Mouse (Mus musculus) midbrain, embryonic 15.5 days (tissue): ENCODE measurements around the gene Atg4b. TPM values are rescaled to one million over a fixed set of nuclear protein-coding genes. Genes with fewer than 3 reads are reported as not detected.
"Not testable (repeated sequence)": the region's sequence is repeated elsewhere in the genome, so short reads cannot be mapped to it uniquely, and the experiment has no call there.

Experiments used
- ATAC-seq: fragments of 200-750 bp; cut with Nextera tagmentation; replicated peaks from 2 replicates; pipeline ENCODE4 v1.8.0; 2017; ENCODE audit warnings: moderate TSS enrichment
- H3K27ac ChIP-seq: fragments of 300-500 bp; sonication (generic); 2 replicates; pipeline ENCODE4 v1.5.1; 2015; ENCODE audit warnings: mild to moderate bottlenecking, inconsistent platforms
- H3K27me3 ChIP-seq: fragments of 300-500 bp; sonication (generic); replicated peaks from 2 replicates; pipeline ENCODE4 v1.6.1; 2015; ENCODE audit warnings: inconsistent platforms
- H3K36me3 ChIP-seq: fragments of 300-500 bp; sonication (generic); replicated peaks from 2 replicates; pipeline ENCODE4 v1.6.1; 2015; ENCODE audit warnings: inconsistent platforms
- H3K4me1 ChIP-seq: fragments of 300-500 bp; sonication (generic); 2 replicates; pipeline ENCODE4 v1.6.1; 2015; ENCODE audit warnings: inconsistent platforms
- H3K4me2 ChIP-seq: fragments of 300-500 bp; sonication (generic); 2 replicates; pipeline ENCODE4 v1.6.1; 2015; ENCODE audit warnings: inconsistent platforms, mild to moderate bottlenecking, moderate library complexity
- H3K4me3 ChIP-seq: fragments of 300-500 bp; sonication (generic); 2 replicates; pipeline ENCODE4 v1.5.1; 2015; ENCODE audit warnings: mild to moderate bottlenecking, inconsistent platforms
- H3K9ac ChIP-seq: fragments of 300-500 bp; sonication (generic); 2 replicates; pipeline ENCODE4 v1.6.1; 2015; ENCODE audit warnings: mild to moderate bottlenecking, inconsistent platforms
- H3K9me3 ChIP-seq: fragments of 300-500 bp; sonication (generic); 2 replicates; pipeline ENCODE4 v1.6.1; 2016; ENCODE audit warnings: inconsistent platforms
- WGBS: fragments of 180-500 bp; shearing (Covaris S2); methylation state at CpG from one replicate; pipeline ENCODE4 v1.1.7; 2015; ENCODE audit warnings: mixed read lengths; 5-methylcytosine and 5-hydroxymethylcytosine counted together
- polyA plus RNA-seq: library from polyadenylated mRNA; unstranded; fragments of >200 nt; fragmentation: Nextera tagmentation; extraction: Ambion mirVana; gene quantifications from 2 replicates; pipeline ENCODE4 v1.2.1, GENCODE M21; 2015

Atg4b gene
- polyA plus RNA-seq, 1 experiment from 2014 or later = 108 TPM

DNA sequence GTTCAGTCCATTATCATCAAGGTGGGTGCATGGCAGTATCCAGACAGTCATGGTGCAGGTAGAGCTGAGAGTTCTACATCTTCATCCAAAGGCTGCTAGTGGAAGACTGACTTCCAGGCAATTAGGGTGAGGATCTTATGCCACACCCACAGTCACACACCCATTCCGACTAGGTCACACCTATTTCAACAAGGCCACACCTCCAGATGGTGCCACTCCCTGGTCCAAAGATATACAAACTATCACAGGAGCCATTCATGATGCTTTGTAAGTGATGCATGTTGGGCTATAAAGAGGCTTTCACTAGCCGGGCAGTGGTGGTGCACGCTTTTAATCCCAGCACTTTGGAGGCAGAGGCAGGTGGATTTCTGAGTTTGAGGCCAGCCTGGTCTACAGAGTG is 12.2 kb downstream of the Atg4b start:
- H3K4me2 ChIP-seq, H3K9ac ChIP-seq, H3K4me3 ChIP-seq, ATAC-seq, H3K36me3 ChIP-seq, H3K4me1 ChIP-seq, H3K27me3 ChIP-seq, H3K9me3 ChIP-seq, H3K27ac ChIP-seq: not testable (repeated sequence)
- WGBS = 91% methylated on average over 3 of the region's 3 CpGs

DNA sequence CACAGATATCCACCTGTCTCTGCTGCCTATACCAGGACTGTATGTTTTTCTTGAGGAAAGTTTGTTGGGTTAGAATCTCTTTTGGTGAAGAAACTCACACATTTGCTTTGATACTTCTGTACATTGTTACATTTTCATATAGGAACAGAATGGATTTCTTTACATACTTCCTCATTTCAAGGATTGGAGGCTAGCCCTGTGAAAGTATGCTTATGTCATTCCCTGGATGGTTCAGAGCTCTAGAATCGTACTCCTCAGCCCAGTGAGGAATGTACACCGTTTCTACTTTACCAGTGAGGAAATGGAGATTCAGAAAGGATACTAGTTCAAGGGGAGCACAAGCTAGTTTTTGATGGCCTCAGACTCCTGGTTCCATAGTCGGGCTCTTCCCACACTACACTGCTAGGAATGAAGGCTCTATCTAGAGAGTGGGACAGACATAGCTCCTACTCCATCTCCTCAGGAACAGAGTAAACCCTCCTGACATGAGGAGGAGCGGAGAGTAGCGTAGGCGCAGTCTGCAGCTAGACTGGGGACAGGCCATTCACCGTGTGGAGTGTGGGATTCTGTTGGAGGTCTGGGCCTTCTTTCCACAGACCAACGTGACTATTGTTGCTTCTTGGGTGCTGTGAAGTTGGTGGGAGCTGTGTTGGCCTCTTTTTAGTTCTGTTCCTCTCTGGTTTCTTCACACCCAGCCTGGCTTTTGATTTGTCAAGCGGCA is 13.7 kb downstream of the Atg4b start:
- H3K9ac ChIP-seq = no peak overlapping the region
- no peak overlapping the region for H3K27ac ChIP-seq
- H3K27me3 ChIP-seq = no peaks in the 10 kb centered on the region
- H3K9me3 ChIP-seq = no peaks in the 10 kb centered on the region
- H3K4me2 ChIP-seq = no peak overlapping the region
- H3K4me1 ChIP-seq = no peaks in the 10 kb centered on the region
- ATAC-seq = no peak
- no peaks in the 10 kb centered on the region for H3K36me3 ChIP-seq
- 96% methylated on average over 9 of the region's 9 CpGs for WGBS
- H3K4me3 ChIP-seq = no peak overlapping the region

DNA sequence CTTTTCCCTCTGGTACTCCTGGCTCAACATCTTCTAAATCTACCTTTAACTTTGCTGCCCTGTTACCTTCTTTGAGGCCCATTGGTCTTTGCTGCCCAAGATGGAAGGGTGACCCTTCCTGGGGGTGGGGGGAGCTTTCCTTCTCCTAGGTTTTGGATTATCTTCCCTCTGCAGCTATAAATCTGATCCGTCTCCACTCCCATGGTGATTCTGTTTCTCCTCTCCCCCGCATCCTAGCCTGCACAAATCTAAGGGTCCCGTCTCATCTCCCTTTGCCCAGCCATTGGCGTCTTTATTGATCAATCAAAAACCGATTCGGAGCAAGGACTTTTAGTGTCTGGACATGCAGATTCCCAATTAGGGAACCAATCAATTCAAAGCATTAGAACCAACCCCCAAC is 16.3 kb downstream of the Atg4b start:
- Histone ChIP-seq H3K9ac (no peak overlapping the region), H3K36me3 (no peaks in the 10 kb centered on the region), H3K4me1 (no peaks in the 10 kb centered on the region), H3K27ac (no peak overlapping the region), H3K27me3 (no peaks in the 10 kb centered on the region), H3K4me3 (no peak overlapping the region), H3K4me2 (no peak overlapping the region), H3K9me3 (no peaks in the 10 kb centered on the region)
- no peak for ATAC-seq
- WGBS = 96% methylated on average over 6 of the region's 6 CpGs

DNA sequence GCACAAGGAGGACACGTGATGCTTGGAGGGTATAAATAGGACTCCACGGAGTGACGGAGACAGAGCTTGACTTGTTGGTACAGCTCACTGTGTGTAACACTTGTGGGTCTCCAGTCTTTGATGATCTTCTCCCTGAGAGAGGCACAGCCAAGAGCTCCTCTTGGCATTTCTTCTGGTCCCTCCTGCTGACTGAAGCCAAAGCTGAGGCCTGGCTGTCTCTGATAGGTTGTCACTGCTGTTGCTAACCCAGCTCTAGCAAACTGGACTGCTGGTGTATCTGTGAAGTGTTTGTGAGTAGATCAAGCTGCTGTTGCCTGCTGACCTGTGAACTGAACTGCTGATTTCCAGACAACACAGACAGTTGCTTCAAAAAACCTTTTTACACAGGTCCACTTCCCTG is 18.6 kb downstream of the Atg4b start:
- no peak overlapping the region for H3K27ac ChIP-seq
- H3K36me3 ChIP-seq = peaks cover 12% of the 10 kb centered on the region; the same call in 1 of the 2 replicates
- WGBS = 98% methylated on average over 3 of the region's 3 CpGs
- H3K9me3 ChIP-seq = no peaks in the 10 kb centered on the region
- no peak overlapping the region for H3K4me2 ChIP-seq
- H3K27me3 ChIP-seq = no peaks in the 10 kb centered on the region
- ATAC-seq = no peak
- H3K4me1 ChIP-seq = no peaks in the 10 kb centered on the region
- no peak overlapping the region for H3K4me3 ChIP-seq
- H3K9ac ChIP-seq = no peak overlapping the region

DNA sequence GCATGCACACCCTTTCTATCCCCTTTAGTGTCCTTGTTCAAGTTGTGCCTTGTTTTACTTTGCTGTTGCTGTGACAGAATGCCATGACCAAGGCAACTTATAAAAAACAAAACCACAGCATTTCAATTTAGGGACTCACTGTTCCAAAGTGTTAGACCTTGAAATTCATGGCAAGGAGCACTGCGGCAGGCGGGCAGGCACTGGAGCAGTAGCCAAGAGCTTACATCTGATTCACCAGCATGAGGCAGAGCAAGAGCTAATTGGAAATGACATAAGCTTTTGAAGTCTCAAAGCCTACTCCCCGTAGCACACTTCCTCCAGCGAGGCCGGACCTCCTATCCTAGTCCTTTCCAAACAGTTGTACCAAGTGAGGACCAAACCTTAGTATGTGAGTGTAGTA is 25.4 kb downstream of the Atg4b start:
- Histone ChIP-seq H3K9ac (no peak overlapping the region), H3K4me3 (no peak overlapping the region), H3K4me2 (no peak overlapping the region), H3K27me3 (no peaks in the 10 kb centered on the region), H3K4me1 (no peaks in the 10 kb centered on the region), H3K36me3 (peaks cover 60% of the 10 kb centered on the region), H3K9me3 (no peaks in the 10 kb centered on the region), H3K27ac (no peak overlapping the region)
- no peak for ATAC-seq
- WGBS = 79% methylated on average over 5 of the region's 5 CpGs

DNA sequence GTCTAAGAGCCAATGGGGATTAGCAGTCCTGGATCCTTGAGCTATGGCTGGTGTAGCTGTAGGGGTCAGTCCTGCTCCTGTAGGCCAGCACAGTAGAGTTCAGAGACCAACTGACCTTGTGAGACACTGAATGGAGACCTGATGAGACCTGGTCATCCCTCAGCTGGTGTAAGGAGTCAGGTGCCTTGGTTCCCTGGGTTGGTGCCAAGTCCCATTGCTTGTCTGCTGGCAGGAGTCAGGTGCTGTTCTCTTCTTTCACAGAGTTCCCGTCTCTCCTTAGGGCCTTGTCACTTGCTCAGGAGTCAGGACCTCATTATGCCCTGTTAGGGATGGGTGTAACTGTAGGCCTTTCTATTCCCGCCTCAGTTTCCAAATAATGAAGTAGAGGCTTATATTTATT is 35.6 kb downstream of the Atg4b start:
- H3K4me2 ChIP-seq = no peak overlapping the region
- no peaks in the 10 kb centered on the region for H3K4me1 ChIP-seq
- peaks cover 81% of the 10 kb centered on the region for H3K36me3 ChIP-seq
- no peak overlapping the region for H3K27ac ChIP-seq
- no peak overlapping the region for H3K4me3 ChIP-seq
- no peaks in the 10 kb centered on the region for H3K9me3 ChIP-seq
- ATAC-seq = no peak
- H3K27me3 ChIP-seq = no peaks in the 10 kb centered on the region
- 95% methylated on average over 2 of the region's 2 CpGs for WGBS
- H3K9ac ChIP-seq = no peak overlapping the region

DNA sequence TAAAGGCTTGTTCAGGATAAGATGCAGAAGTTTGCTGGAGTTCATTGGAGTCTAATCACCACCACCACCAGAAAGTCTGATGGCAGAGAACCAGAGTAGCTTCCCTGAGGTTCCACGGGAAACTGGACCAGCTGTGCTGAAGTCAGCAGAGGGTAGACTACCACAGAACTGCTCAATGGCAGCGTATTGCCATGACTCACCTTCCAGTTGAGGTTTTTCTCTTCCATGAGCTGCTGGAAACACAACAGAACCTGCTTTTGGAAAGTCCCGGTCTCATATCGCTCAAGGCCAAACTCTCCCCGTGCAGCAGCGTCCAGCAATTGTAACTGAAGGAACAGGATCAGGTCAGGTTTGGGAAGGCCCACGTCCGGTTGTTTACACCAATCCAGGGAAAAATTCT is 43.2 kb downstream of the Atg4b start:
- Histone ChIP-seq H3K4me2 (no peak overlapping the region), H3K27ac (no peak overlapping the region), H3K9ac (no peak overlapping the region), H3K4me3 (no peak overlapping the region), H3K9me3 (no peaks in the 10 kb centered on the region), H3K4me1 (peaks cover 2% of the 10 kb centered on the region; the same call in 1 of the 2 replicates), H3K36me3 (peaks cover 47% of the 10 kb centered on the region), H3K27me3 (no peaks in the 10 kb centered on the region)
- ATAC-seq = no peak
- WGBS = 93% methylated on average over 8 of the region's 8 CpGs

DNA sequence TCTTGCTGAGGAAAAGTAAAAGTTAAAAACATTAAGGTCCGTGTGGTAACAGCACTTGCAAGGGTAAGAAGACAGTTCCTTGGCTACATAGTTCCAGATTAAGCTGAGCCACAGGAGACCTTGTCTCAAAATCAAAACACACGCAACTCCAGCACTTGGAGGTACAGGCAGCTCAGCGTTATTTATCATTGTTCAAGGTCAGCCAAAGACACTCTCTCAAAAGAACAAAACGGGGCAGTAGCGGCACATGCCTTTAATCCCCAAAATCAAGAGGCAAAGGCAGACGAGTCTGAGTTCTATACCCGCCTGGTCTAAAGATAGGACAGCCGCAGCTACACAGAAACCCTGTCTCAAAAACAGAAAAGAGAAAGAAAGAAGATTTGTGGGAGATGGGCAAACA is 44.6 kb downstream of the Atg4b start:
- H3K4me2 ChIP-seq = no peak overlapping the region
- H3K9me3 ChIP-seq = no peaks in the 10 kb centered on the region
- H3K27ac ChIP-seq = no peak overlapping the region
- H3K4me3 ChIP-seq = no peak overlapping the region
- H3K36me3 ChIP-seq = peaks cover 41% of the 10 kb centered on the region
- peaks cover 5% of the 10 kb centered on the region for H3K4me1 ChIP-seq
- 84% methylated on average over 8 of the region's 8 CpGs for WGBS
- no peak for ATAC-seq
- H3K27me3 ChIP-seq = no peaks in the 10 kb centered on the region
- H3K9ac ChIP-seq = no peak overlapping the region

DNA sequence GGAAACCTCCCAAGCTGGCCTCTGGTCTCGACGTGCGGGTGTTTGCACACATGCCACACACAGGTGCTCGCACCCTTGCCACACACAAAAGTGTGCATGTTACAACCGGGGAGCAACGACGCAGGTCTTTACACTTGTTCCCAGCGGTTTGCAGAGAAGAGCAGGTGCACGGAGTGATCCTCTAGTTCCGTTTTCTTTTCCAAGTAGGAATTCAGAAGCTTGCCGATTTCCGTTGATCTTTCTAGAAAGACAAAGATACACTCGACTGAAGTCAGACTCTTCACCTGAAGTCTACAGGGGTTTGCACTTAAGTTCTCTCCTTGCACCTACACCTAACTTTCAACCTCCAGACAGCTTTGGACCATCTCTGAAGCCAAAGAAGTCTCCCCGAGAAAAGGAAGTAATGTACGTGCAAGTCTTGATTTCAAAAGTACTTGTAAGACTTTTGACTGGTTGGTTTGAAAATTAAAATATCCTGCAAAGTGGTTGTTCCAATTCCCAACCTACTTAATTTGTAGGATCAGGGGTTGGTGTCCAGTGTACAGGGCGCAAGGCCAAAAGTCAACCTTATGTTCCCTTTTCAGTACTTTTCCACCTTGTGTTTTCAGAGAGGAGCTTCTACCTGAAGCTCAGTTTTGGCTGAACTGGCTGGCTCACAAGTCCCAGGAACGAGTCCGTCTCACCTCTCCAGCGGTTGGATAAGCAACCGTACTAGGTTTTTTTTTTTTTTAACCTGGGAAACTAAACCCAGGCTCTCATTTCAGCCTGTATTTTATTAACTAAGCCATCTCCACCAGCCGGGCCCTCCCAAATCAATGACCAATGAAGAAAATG is 49.6 kb downstream of the Atg4b start:
- 76% methylated on average over 21 of the region's 21 CpGs for WGBS
- ATAC-seq = no peak
- Histone ChIP-seq H3K4me3 (peak overlapping the region; percentile 81), H3K27ac (peak overlapping the region; percentile 78), H3K36me3 (peaks cover 2% of the 10 kb centered on the region; the same call in 1 of the 2 replicates), H3K27me3 (no peaks in the 10 kb centered on the region), H3K4me2 (peak overlapping the region; percentile 66), H3K9me3 (no peaks in the 10 kb centered on the region), H3K4me1 (peaks cover 35% of the 10 kb centered on the region), H3K9ac (peak overlapping the region; percentile 60)

DNA sequence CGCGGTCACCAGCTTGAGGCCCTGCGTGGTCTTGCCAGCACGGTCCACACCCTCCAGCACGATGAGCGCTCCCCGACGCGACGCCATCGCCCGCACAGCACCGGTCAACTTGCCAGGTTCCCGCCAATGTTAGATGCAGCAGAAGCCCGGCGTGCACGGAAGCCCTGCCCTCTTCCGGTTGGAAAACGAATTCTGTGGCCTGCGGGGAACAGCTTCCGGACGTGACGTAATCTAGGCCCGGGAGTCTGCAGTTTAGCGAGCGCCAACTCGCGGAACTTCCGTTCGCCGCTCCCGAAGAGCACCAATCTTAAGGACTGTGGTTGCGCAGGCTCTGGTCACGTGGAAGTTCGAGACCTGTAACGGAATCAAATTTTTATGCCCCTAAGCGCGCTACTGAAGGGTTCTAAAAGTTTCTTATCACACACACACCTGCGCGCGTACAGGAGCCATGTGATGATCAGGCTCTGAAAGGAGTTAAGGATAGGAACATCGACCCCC is 50.5 kb downstream of the Atg4b start, which contains the start of gene Dtymk:
Dtymk (minus strand) TSS at position 194 of the 498 bp plus-strand sequence.
- peak within 1 kb of the TSS; percentile 66 for H3K4me2 ChIP-seq
- H3K9ac ChIP-seq = peak within 1 kb of the TSS; percentile 60
- under 1% methylated on average over 42 of the region's 42 CpGs for WGBS
- peaks cover 35% of the 10 kb centered on the region for H3K4me1 ChIP-seq
- peaks cover 7% of the 10 kb centered on the region; the same call in 1 of the 2 replicates for H3K36me3 ChIP-seq
- H3K9me3 ChIP-seq = no peaks in the 10 kb centered on the region
- no peaks in the 10 kb centered on the region for H3K27me3 ChIP-seq
- H3K4me3 ChIP-seq = peak within 1 kb of the TSS; percentile 81
- peak; percentile 56 for ATAC-seq
- H3K27ac ChIP-seq = peak within 1 kb of the TSS; percentile 78

DNA sequence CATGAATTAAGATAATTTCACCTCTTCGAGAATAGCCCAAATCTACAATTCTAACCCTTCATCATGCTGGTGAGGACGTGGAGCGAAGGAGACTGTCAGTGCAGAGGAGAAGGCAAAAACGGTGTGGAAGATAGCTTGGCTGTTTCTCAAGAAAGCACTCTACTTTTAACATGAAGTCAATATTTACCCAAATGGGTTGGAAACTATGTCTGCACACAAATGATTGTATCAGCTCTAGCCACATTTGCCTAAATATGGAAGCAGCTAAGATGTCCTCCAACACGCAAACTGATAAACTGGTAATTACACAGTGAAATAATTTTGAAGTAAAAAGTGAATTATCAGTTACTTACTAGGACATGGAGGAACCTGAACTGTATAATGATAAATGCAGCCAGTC is 51.5 kb downstream of the Atg4b start:
- Histone ChIP-seq H3K9ac (no peak overlapping the region), H3K36me3 (peaks cover 7% of the 10 kb centered on the region; the same call in 1 of the 2 replicates), H3K4me2 (peak overlapping the region; percentile 78), H3K4me1 (peaks cover 32% of the 10 kb centered on the region), H3K4me3 (peak overlapping the region; percentile 84), H3K9me3 (no peaks in the 10 kb centered on the region), H3K27ac (0 out of 2 replicates have a peak overlapping the region, but pooled peaks have one; percentile 98), H3K27me3 (no peaks in the 10 kb centered on the region)
- 88% methylated on average over 5 of the region's 5 CpGs for WGBS
- ATAC-seq = no peak
